Mouse (Mus musculus) CD4-positive naive resting alpha-beta T cell, adult 76 days (primary cell): Measurements from ENCODE around the gene Eif2ak3. TPM values are rescaled to one million over a fixed set of nuclear protein-coding genes. Genes with fewer than 3 reads are reported as not detected.

Experiments used
- total RNA-seq: library from RNA; stranded (reverse); gene quantifications from one replicate; pipeline ENCODE4 v1.2.4, GENCODE M21; 2023

Gene Eif2ak3
- 210 TPM for total RNA-seq

DNA sequence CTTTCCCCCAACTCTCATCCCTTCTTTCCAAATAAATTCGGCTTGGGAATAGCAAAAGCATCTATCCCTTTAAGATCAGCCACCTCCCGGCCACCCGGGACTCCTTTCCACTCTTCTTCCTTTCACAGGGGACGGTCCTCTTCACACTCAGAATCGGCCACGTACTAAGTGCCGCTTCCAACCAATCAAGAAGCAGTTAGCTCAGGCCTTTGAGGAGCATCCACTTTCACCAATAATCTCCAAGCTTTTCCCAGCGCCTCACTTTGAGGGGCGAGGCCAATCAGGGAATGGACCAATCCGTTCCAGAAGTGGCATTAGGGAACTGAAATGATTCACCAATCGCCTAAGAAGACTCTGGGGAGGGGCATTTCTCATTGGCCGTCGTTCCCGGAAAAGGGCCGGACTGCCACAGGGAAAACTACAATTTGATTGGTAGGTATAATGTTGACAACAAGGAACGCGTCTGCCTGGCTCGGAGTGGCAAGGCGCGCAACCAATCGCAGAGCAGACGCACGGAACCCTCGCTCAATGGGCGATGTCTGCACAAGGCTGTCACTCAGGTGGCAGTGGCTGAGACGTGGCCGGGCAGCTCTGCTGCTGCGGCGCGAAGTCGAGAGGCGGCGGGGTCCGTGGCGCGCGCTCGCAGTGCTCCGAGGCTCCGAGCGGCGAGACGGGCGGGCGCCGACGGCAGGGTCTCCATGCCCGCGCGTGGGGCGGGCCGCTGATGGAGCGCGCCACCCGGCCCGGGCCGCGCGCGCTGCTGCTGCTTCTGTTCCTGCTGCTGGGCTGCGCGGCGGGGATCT, at the start of gene Eif2ak3:
Eif2ak3 (plus strand) TSS at position 514 of the 803 bp plus-strand sequence.

DNA sequence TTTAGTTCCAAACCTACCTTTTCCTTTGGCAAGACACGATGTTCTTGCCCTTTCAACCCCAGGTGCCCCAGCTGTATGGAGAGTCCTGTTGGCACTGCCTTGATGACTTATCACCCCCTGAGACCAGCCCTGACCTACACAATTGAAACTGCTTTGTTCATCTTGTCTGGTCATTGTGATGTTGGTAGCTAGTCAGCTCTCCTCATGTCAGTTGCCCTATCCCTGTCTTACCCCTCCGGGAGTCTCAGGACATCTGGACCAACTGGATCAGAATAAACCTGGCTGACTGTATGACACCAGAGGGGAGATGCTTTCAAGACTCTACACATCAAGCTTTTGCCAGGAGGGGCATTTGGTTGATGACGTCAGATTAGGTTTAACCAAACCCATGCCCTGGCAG, 74.5 kb downstream of the Eif2ak3 start, which contains the start of gene Tex37:
Tex37 (minus strand) TSS at position 101 of the 400 bp plus-strand sequence.

Other genes starting within 250 kb of the Eif2ak3 start
- gene Rpia, start 52.3 kb upstream of the Eif2ak3 start, total RNA-seq, result 29.1 TPM
- not detected for gene Tex37, start 74.4 kb downstream of the Eif2ak3 start, total RNA-seq
- not detected for gene Foxi3, start 112.0 kb downstream of the Eif2ak3 start, total RNA-seq